ENCODE assay signal across 12 mouse cellular contexts in genomic region chr4:118517497-118518146, GRCm38 (mm10). TPM values are rescaled to one million over a fixed set of nuclear protein-coding genes. Genes with fewer than 3 reads are reported as not detected.
DNase-seq lines count a peak whose midpoint lies in the region; ATAC-seq lines count a peak whose summit lies in the region.
"Had no signal": no experiment of that assay in that cellular context is flagged by ENCODE, and none has a peak within 500 bp of the region (broad histone marks: within the 10 kb centered on the region; RNA-seq: fewer than 3 reads in every experiment).

No protein-coding gene starts in this region.

- H3K27ac ChIP-seq in heart, embryonic 12.5 days (ENCODE audit: poor library complexity, severe bottlenecking) = no peak overlapping the region
- H3K27ac ChIP-seq in midbrain, embryonic 10.5 days (replicated peaks) = peak overlapping the region; percentile 63
- no peak overlapping the region for H3K27ac ChIP-seq in midbrain, embryonic 16.5 days (ENCODE audit: low read length)
- H3K27ac ChIP-seq in intestine, embryonic 16.5 days (ENCODE audit: low read length) = peak overlapping the region; percentile 95
- peak overlapping the region; percentile 80 for H3K27ac ChIP-seq in stomach, embryonic 16.5 days (ENCODE audit: low read length)
- H3K27ac ChIP-seq in kidney, embryonic 14.5 days (ENCODE audit: low read depth, low read length) = no peak overlapping the region

- H3K27me3 ChIP-seq in heart, embryonic 12.5 days (replicated peaks) = peaks cover 15% of the 10 kb centered on the region; the same call in 1 of the 2 replicates
- H3K27me3 ChIP-seq in midbrain, embryonic 10.5 days (ENCODE audit: low read depth, poor library complexity, severe bottlenecking) = peaks cover 29% of the 10 kb centered on the region
- H3K27me3 ChIP-seq in midbrain, embryonic 16.5 days (ENCODE audit: control insufficient read depth, insufficient read depth, low read depth, low read length) = no peaks in the 10 kb centered on the region
- H3K27me3 ChIP-seq in intestine, embryonic 16.5 days (replicated peaks; ENCODE audit: control insufficient read depth, insufficient read depth, low read length) = no peaks in the 10 kb centered on the region
- H3K27me3 ChIP-seq in stomach, embryonic 16.5 days (ENCODE audit: control insufficient read depth, insufficient read depth, low read length) = no peaks in the 10 kb centered on the region
- H3K27me3 ChIP-seq in kidney, embryonic 14.5 days (ENCODE audit: control insufficient read depth, insufficient read depth, low read length) = no peaks in the 10 kb centered on the region

- no peaks in the 10 kb centered on the region for H3K36me3 ChIP-seq in heart, embryonic 12.5 days
- no peaks in the 10 kb centered on the region for H3K36me3 ChIP-seq in midbrain, embryonic 10.5 days
- no peaks in the 10 kb centered on the region for H3K36me3 ChIP-seq in midbrain, embryonic 16.5 days (ENCODE audit: control insufficient read depth, insufficient read depth, low read length)
- no peaks in the 10 kb centered on the region for H3K36me3 ChIP-seq in intestine, embryonic 16.5 days (ENCODE audit: control insufficient read depth, insufficient read depth, low read length)
- no peaks in the 10 kb centered on the region for H3K36me3 ChIP-seq in stomach, embryonic 16.5 days (ENCODE audit: control insufficient read depth, insufficient read depth, low read length)
- H3K36me3 ChIP-seq in kidney, embryonic 14.5 days (ENCODE audit: control insufficient read depth, insufficient read depth, low read length) = no peaks in the 10 kb centered on the region

- no peak overlapping the region for H3K4me3 ChIP-seq in heart, embryonic 12.5 days
- peak overlapping the region; percentile 31; the same call in 1 of the 2 replicates for H3K4me3 ChIP-seq in midbrain, embryonic 10.5 days
- H3K4me3 ChIP-seq in midbrain, embryonic 16.5 days (ENCODE audit: low read depth, low read length) = no peak overlapping the region
- peak overlapping the region; percentile 12 for H3K4me3 ChIP-seq in intestine, embryonic 16.5 days (ENCODE audit: low read length)
- H3K4me3 ChIP-seq in stomach, embryonic 16.5 days (replicated peaks; ENCODE audit: low read length) = no peak overlapping the region
- H3K4me3 ChIP-seq in kidney, embryonic 14.5 days (ENCODE audit: low read length) = no peak overlapping the region

- H3K4me2 ChIP-seq in heart, embryonic 12.5 days = peak overlapping the region; percentile 50
- no peak overlapping the region; the same call in 1 of the 2 replicates for H3K4me2 ChIP-seq in midbrain, embryonic 16.5 days (ENCODE audit: low read length)
- H3K4me2 ChIP-seq in intestine, embryonic 16.5 days (ENCODE audit: low read depth, low read length) = peak overlapping the region; percentile 38
- H3K4me2 ChIP-seq in stomach, embryonic 16.5 days (ENCODE audit: low read depth, low read length) = peak overlapping the region; percentile 8; the same call in 1 of the 2 replicates
- H3K4me2 ChIP-seq in kidney, embryonic 14.5 days (replicated peaks; ENCODE audit: low read depth, low read length) = no peak overlapping the region

- peaks cover 20% of the 10 kb centered on the region for H3K4me1 ChIP-seq in heart, embryonic 12.5 days (replicated peaks)
- H3K4me1 ChIP-seq in midbrain, embryonic 10.5 days = peaks cover 22% of the 10 kb centered on the region
- peaks cover 4% of the 10 kb centered on the region; the same call in 1 of the 2 replicates for H3K4me1 ChIP-seq in midbrain, embryonic 16.5 days (ENCODE audit: control insufficient read depth, insufficient read depth, low read length)
- H3K4me1 ChIP-seq in intestine, embryonic 16.5 days (ENCODE audit: control insufficient read depth, insufficient read depth, low read length) = peaks cover 12% of the 10 kb centered on the region; the same call in 1 of the 2 replicates
- H3K4me1 ChIP-seq in stomach, embryonic 16.5 days (ENCODE audit: control insufficient read depth, insufficient read depth, low read length) = 0 out of 2 replicates have a peak, but pooled peaks cover 6% of the 10 kb centered on the region
- no peaks in the 10 kb centered on the region for H3K4me1 ChIP-seq in kidney, embryonic 14.5 days (ENCODE audit: control insufficient read depth, insufficient read depth, low read length)

- 39% methylated on average over 16 of the region's 16 CpGs for WGBS in heart, embryonic 12.5 days
- WGBS in midbrain, embryonic 10.5 days = 37% methylated on average over 16 of the region's 16 CpGs
- WGBS in midbrain, embryonic 16.5 days = 36% methylated on average over 16 of the region's 16 CpGs
- 31% methylated on average over 16 of the region's 16 CpGs for WGBS in intestine, embryonic 16.5 days
- WGBS in stomach, embryonic 16.5 days = 39% methylated on average over 16 of the region's 16 CpGs
- 36% methylated on average over 16 of the region's 16 CpGs for WGBS in kidney, embryonic 14.5 days

- ATAC-seq in heart, embryonic 12.5 days (ENCODE audit: insufficient number of reproducible peaks, low FRiP score) = no peak; the same call in 1 of the 2 replicates
- no peak for ATAC-seq in midbrain, embryonic 16.5 days
- peak; percentile 49 for ATAC-seq in intestine, embryonic 16.5 days
- ATAC-seq in stomach, embryonic 16.5 days (ENCODE audit: insufficient read depth, low FRiP score) = no peak; the same call in 1 of the 2 replicates
- no peak for ATAC-seq in inflammation-experienced regulatory T-cells, adult 6 months
- ATAC-seq in kidney, embryonic 14.5 days (ENCODE audit: low FRiP score, low TSS enrichment) = no peak

- H3K9me3 ChIP-seq in heart, embryonic 12.5 days (replicated peaks) = no peaks in the 10 kb centered on the region
- H3K9me3 ChIP-seq in midbrain, embryonic 10.5 days (replicated peaks) = no peaks in the 10 kb centered on the region
- H3K9me3 ChIP-seq in midbrain, embryonic 16.5 days (replicated peaks; ENCODE audit: control insufficient read depth, low read length, poor library complexity, severe bottlenecking) = no peaks in the 10 kb centered on the region
- H3K9me3 ChIP-seq in intestine, embryonic 16.5 days (ENCODE audit: control insufficient read depth, low read length) = no peaks in the 10 kb centered on the region
- no peaks in the 10 kb centered on the region for H3K9me3 ChIP-seq in stomach, embryonic 16.5 days (replicated peaks; ENCODE audit: control insufficient read depth, low read length)
- H3K9me3 ChIP-seq in kidney, embryonic 14.5 days (ENCODE audit: control insufficient read depth, low read length) = no peaks in the 10 kb centered on the region

- no peak for DNase-seq in heart, postnatal 4 days
- DNase-seq in midbrain, embryonic 10.5 days (ENCODE audit: low spot score) = no peak
- DNase-seq: adrenal gland, postnatal 25 days; cerebellum, adult 11 months had no signal

- H3K9ac ChIP-seq in heart, embryonic 12.5 days = no peak overlapping the region
- no peak overlapping the region for H3K9ac ChIP-seq in midbrain, embryonic 16.5 days (ENCODE audit: low read depth, low read length)
- H3K9ac ChIP-seq in intestine, embryonic 16.5 days (ENCODE audit: low read depth, low read length) = peak overlapping the region; percentile 52
- H3K9ac ChIP-seq in stomach, embryonic 16.5 days (ENCODE audit: low read length) = peak overlapping the region; percentile 28; the same call in 1 of the 2 replicates
- H3K9ac ChIP-seq in kidney, embryonic 14.5 days (ENCODE audit: low read depth, low read length) = no peak overlapping the region

RNA-seq across cellular contexts. Expression of gene 2610528J11Rik, which starts 9.2 kb away (rescaled TPM):
- 0.27 and 0.31 TPM in 2 replicates for polyA plus RNA-seq in heart, embryonic 12.5 days (2016; fragmentation: Nextera tagmentation; extraction: Ambion mirVana)
- not detected for total RNA-seq in heart, postnatal 4 days (2021)
- polyA plus RNA-seq in midbrain, embryonic 10.5 days (2016; fragmentation: Nextera tagmentation; extraction: Ambion mirVana) = 0.52 and 0.53 TPM in 2 replicates
- not detected in 2 replicates for polyA plus RNA-seq in midbrain, embryonic 16.5 days (2015; fragmentation: Nextera tagmentation; extraction: Ambion mirVana)
- 104 and 121 TPM in 2 replicates for polyA plus RNA-seq in intestine, embryonic 16.5 days (2015; fragmentation: Nextera tagmentation; extraction: Ambion mirVana)
- 31.8 and 36.6 TPM in 2 replicates for polyA plus RNA-seq in stomach, embryonic 16.5 days (2015; fragmentation: Nextera tagmentation; extraction: Ambion mirVana)
- polyA plus RNA-seq in inflammation-experienced regulatory T-cells, adult 6 months (2017; shearing (Covaris generic)) = not detected
- 15.5 and 15.6 TPM in 2 replicates for polyA plus RNA-seq in kidney, embryonic 14.5 days (2014; fragmentation: Nextera tagmentation; extraction: Ambion mirVana)
- total RNA-seq: adrenal gland, postnatal 25 days; granulocyte monocyte progenitor cell, adult 5-6 weeks; left cerebral cortex, postnatal 10 days had no signal

RNA-seq across cellular contexts. Expression of gene Tmem125, which starts 26.2 kb away (rescaled TPM):
- polyA plus RNA-seq in heart, embryonic 12.5 days (2016; fragmentation: Nextera tagmentation; extraction: Ambion mirVana) = 0.18 and 0.23 TPM in 2 replicates
- under 1 TPM; 0.24 to 0.32 TPM for total RNA-seq in heart, postnatal 4 days (2021)
- 0.28 and 0.30 TPM in 2 replicates for polyA plus RNA-seq in midbrain, embryonic 10.5 days (2016; fragmentation: Nextera tagmentation; extraction: Ambion mirVana)
- not detected in 2 replicates for polyA plus RNA-seq in midbrain, embryonic 16.5 days (2015; fragmentation: Nextera tagmentation; extraction: Ambion mirVana)
- polyA plus RNA-seq in intestine, embryonic 16.5 days (2015; fragmentation: Nextera tagmentation; extraction: Ambion mirVana) = 20.0 and 20.1 TPM in 2 replicates
- 16.7 and 24.0 TPM in 2 replicates for polyA plus RNA-seq in stomach, embryonic 16.5 days (2015; fragmentation: Nextera tagmentation; extraction: Ambion mirVana)
- polyA plus RNA-seq in inflammation-experienced regulatory T-cells, adult 6 months (2017; shearing (Covaris generic)) = not detected
- 3.2 and 4.1 TPM in 2 replicates for polyA plus RNA-seq in kidney, embryonic 14.5 days (2014; fragmentation: Nextera tagmentation; extraction: Ambion mirVana)
- total RNA-seq: adrenal gland, postnatal 25 days; granulocyte monocyte progenitor cell, adult 5-6 weeks had no signal

RNA-seq across cellular contexts. Expression of gene Tie1, which starts 27.8 kb away (rescaled TPM):
- 65.8 and 69.4 TPM in 2 replicates for polyA plus RNA-seq in heart, embryonic 12.5 days (2016; fragmentation: Nextera tagmentation; extraction: Ambion mirVana)
- 10 to 100 TPM; 86.2 to 88.9 TPM for total RNA-seq in heart, postnatal 4 days (2021)
- 13.1 and 15.8 TPM in 2 replicates for polyA plus RNA-seq in midbrain, embryonic 10.5 days (2016; fragmentation: Nextera tagmentation; extraction: Ambion mirVana)
- 13.1 and 14.4 TPM in 2 replicates for polyA plus RNA-seq in midbrain, embryonic 16.5 days (2015; fragmentation: Nextera tagmentation; extraction: Ambion mirVana)
- 21.3 and 21.8 TPM in 2 replicates for polyA plus RNA-seq in intestine, embryonic 16.5 days (2015; fragmentation: Nextera tagmentation; extraction: Ambion mirVana)
- 25.4 and 27.6 TPM in 2 replicates for polyA plus RNA-seq in stomach, embryonic 16.5 days (2015; fragmentation: Nextera tagmentation; extraction: Ambion mirVana)
- not detected for polyA plus RNA-seq in inflammation-experienced regulatory T-cells, adult 6 months (2017; shearing (Covaris generic))
- 24.6 and 30.4 TPM in 2 replicates for polyA plus RNA-seq in kidney, embryonic 14.5 days (2014; fragmentation: Nextera tagmentation; extraction: Ambion mirVana)

Comparison
In these comparisons a context has a peak if more than half of its experiments do, and no peak if none do; other contexts are left out.
1. H3K27ac ChIP-seq: peak in midbrain, embryonic 10.5 days (single experiment), intestine, embryonic 16.5 days (single experiment) and stomach, embryonic 16.5 days (single experiment); none in heart, embryonic 12.5 days (single experiment), midbrain, embryonic 16.5 days (single experiment) and kidney, embryonic 14.5 days (single experiment).
2. H3K4me3 ChIP-seq: peak in midbrain, embryonic 10.5 days (single experiment) and intestine, embryonic 16.5 days (single experiment); none in heart, embryonic 12.5 days (single experiment), midbrain, embryonic 16.5 days (single experiment), stomach, embryonic 16.5 days (single experiment) and kidney, embryonic 14.5 days (single experiment).
3. H3K4me2 ChIP-seq: peak in heart, embryonic 12.5 days (single experiment), intestine, embryonic 16.5 days (single experiment) and stomach, embryonic 16.5 days (single experiment); none in midbrain, embryonic 16.5 days (single experiment) and kidney, embryonic 14.5 days (single experiment).
4. H3K9ac ChIP-seq: peak in intestine, embryonic 16.5 days (single experiment) and stomach, embryonic 16.5 days (single experiment); none in heart, embryonic 12.5 days (single experiment), midbrain, embryonic 16.5 days (single experiment) and kidney, embryonic 14.5 days (single experiment).
5. RNA of gene 2610528J11Rik, which starts 9.2 kb away (polyA plus RNA-seq): 104 to 121 TPM in intestine, embryonic 16.5 days, 31.8 to 36.6 TPM in stomach, embryonic 16.5 days and 15.5 to 15.6 TPM in kidney, embryonic 14.5 days; 0.52 to 0.53 TPM in midbrain, embryonic 10.5 days, 0.27 to 0.31 TPM in heart, embryonic 12.5 days, not detected in midbrain, embryonic 16.5 days and not detected in inflammation-experienced regulatory T-cells, adult 6 months; every median in the first group is over 10 times any median in the second.
6. RNA of gene Tie1, which starts 27.8 kb away (polyA plus RNA-seq): 65.8 to 69.4 TPM in heart, embryonic 12.5 days, 24.6 to 30.4 TPM in kidney, embryonic 14.5 days, 25.4 to 27.6 TPM in stomach, embryonic 16.5 days, 21.3 to 21.8 TPM in intestine, embryonic 16.5 days, 13.1 to 14.4 TPM in midbrain, embryonic 16.5 days and 13.1 to 15.8 TPM in midbrain, embryonic 10.5 days; not detected in inflammation-experienced regulatory T-cells, adult 6 months; every median in the first group is over 10 times any median in the second.